Mouse (Mus musculus): ENCODE results near the gene Gm11213.

DNA sequence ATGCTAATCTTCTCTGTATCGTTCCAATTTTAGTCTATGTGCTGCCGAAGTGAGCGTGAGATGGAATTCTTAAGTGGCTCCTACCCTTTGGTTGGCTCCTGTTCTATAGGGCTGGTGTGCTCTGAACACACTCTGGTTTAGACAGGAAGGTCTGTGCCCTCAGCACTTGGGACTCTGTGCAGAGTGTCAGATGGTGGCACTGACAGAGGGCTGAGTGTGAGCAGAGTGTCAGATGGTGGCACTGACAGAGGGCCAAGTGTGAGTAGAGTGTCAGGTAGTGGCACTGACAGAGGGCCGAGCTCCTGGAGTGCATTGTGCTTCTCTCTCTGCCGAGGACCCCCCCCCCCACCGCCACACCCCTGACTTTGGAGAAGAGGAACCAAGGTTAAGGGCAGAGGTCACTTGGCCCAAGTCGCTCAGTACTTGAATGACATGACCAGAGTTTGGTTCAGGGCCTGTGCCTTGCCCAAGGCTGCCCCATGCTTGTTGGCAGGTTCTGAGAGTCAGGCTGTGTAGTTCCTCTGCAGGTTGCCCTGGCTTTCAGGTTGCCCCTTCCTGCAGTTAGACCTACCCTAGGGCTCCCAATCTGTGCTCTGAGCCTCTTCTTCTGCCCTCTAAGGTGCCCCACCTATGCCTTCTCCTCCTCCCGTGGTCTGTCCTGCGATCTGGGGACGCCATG lies 37.2 kb downstream of the Gm11213 start:
- TF ChIP-seq POLR2A (IDR thresholded peaks at IDR 0.05; ENCODE audit: insufficient read depth, low read depth, low read length): no peak
- no peak for TF ChIP-seq CTCF (IDR thresholded peaks at IDR 0.05; ENCODE audit: insufficient read depth, low read depth, low read length)

All from olfactory bulb, adult 2 months (tissue).